Mouse (Mus musculus) C2C12 (cell line): ENCODE results near the gene Spty2d1.

ENCODE experiments used
- CTCF ChIP-seq: IDR thresholded peaks from one replicate; pipeline ENCODE4 v1.5.1; 2011; ENCODE audit not compliant: control insufficient read depth, insufficient read depth, insufficient read length
- FOSL1 ChIP-seq: IDR thresholded peaks from one replicate; pipeline ENCODE4 v1.8.0; 2011; ENCODE audit warnings: mild to moderate bottlenecking, low read length; ENCODE audit not compliant: poor library complexity, insufficient read depth, severe bottlenecking
- MYOD1 ChIP-seq: IDR thresholded peaks from one replicate; pipeline ENCODE4 v1.6.1; 2011; ENCODE audit warnings: low read depth; ENCODE audit not compliant: control insufficient read depth, insufficient read length

GRCm38 (mm10) chr7:47050366-47050765 is 42.2 kb upstream of the Spty2d1 start, which contains the start of gene Tmem86a:
- TF ChIP-seq CTCF: no peak
- TF ChIP-seq FOSL1: no peak
- no peak for TF ChIP-seq MYOD1
